Mouse (Mus musculus): Measurements from ENCODE around the gene Med12l. TPM values are rescaled to one million over a fixed set of nuclear protein-coding genes. Genes with fewer than 3 reads are reported as not detected.

Med12l gene
- total and polyA plus RNA-seq, 3 experiments, result 0.93 to 2.0 (median 1.5) TPM

GRCm38 (mm10) chr3:59204719-59205503 is 199.3 kb downstream of the Med12l start:
- no peak for DNase-seq (ENCODE audit: extremely low read depth)
- in situ Hi-C loops (cut with MboI; ENCODE audit: low pct_ligation_motif_present, low pct_unique_long_range_greater_than_20kb, low sequenced_read_pairs), result no loop called here
- H3K79me2 ChIP-seq (replicated peaks; ENCODE audit: control insufficient read depth, extremely low read depth, insufficient read depth, poor library complexity, severe bottlenecking), result no peaks in the 10 kb centered on the region
- no peak overlapping the region for H3K9ac ChIP-seq (ENCODE audit: insufficient read depth, low read depth)
- no peak for TF ChIP-seq UBTF (IDR thresholded peaks at IDR 0.05; ENCODE audit: low read depth, low read length)
- no peak for TF ChIP-seq ZNF384 (IDR thresholded peaks at IDR 0.05; ENCODE audit: low read depth, low read length)
- no peak for TF ChIP-seq POLR2A (IDR thresholded peaks at IDR 0.05; ENCODE audit: low read depth, low read length)
- TF ChIP-seq ETS1 (conservative IDR thresholded peaks at IDR 0.05; ENCODE audit: low read depth, low read length), result no peak
- no peak for TF ChIP-seq RAD21 (IDR thresholded peaks at IDR 0.05; ENCODE audit: low read depth, low read length)
- no peak for TF ChIP-seq MAZ (IDR thresholded peaks at IDR 0.05; ENCODE audit: low read depth, low read length)
- TF ChIP-seq NELFE (IDR thresholded peaks at IDR 0.05; ENCODE audit: low read depth, low read length), result no peak
- no peak for TF ChIP-seq E2F4 (IDR thresholded peaks at IDR 0.05; ENCODE audit: insufficient replicate concordance, low read depth, low read length)
- TF ChIP-seq SIN3A (IDR thresholded peaks at IDR 0.05; ENCODE audit: low read length), result no peak
- no peak for TF ChIP-seq CHD1 (IDR thresholded peaks at IDR 0.05; ENCODE audit: low read depth, low read length)
- TF ChIP-seq MEF2A (IDR thresholded peaks at IDR 0.05; ENCODE audit: borderline replicate concordance, low read depth, low read length), result no peak
- TF ChIP-seq KAT2A (IDR thresholded peaks at IDR 0.05; ENCODE audit: insufficient replicate concordance, low read length), result no peak
- no peak for TF ChIP-seq TCF12 (IDR thresholded peaks at IDR 0.05; ENCODE audit: low read depth, low read length)
- no peak for TF ChIP-seq USF1 (IDR thresholded peaks at IDR 0.05; ENCODE audit: low read depth, low read length)
- no peak for TF ChIP-seq ELF1 (IDR thresholded peaks at IDR 0.05; ENCODE audit: low read depth, low read length)
- H3K27ac ChIP-seq (ENCODE audit: insufficient read depth, low read depth), result no peak overlapping the region
- H3K4me1 ChIP-seq (ENCODE audit: control insufficient read depth in 1 of 2, insufficient read depth in 2 of 2), result peaks cover 0 to 33% of the 10 kb centered on the region in 2 experiments; a peak in 2 of 4 replicates
- H3K4me3 ChIP-seq (replicated peaks in 1 of 3; ENCODE audit: low read depth in 2 of 3, low read length in 2 of 3, poor library complexity in 1 of 3), result no peak overlapping the region
- no peaks in the 10 kb centered on the region for H3K36me3 ChIP-seq (replicated peaks in 1 of 2; ENCODE audit: control insufficient read depth in 1 of 2, insufficient read depth in 1 of 2, low read length in 1 of 2)
- H3K4me2 ChIP-seq (ENCODE audit: insufficient read depth, low read depth, poor library complexity, severe bottlenecking), result no peak overlapping the region
- H3K27me3 ChIP-seq (replicated peaks), result no peaks in the 10 kb centered on the region
- no peaks in the 10 kb centered on the region for H3K9me3 ChIP-seq (replicated peaks; ENCODE audit: low read length)
- dilution Hi-C loops (cut with MboI; ENCODE audit: extremely low pct_ligation_motif_present, extremely low pct_unique_long_range_greater_than_20kb, low sequenced_read_pairs), result no loop called here

GRCm38 (mm10) chr3:59205941-59206340 is 200.3 kb downstream of the Med12l start:
- Histone ChIP-seq H3K36me3 (replicated peaks in 1 of 2; ENCODE audit: control insufficient read depth in 1 of 2, insufficient read depth in 1 of 2, low read length in 1 of 2) (no peaks in the 10 kb centered on the region), H3K9me3 (replicated peaks; ENCODE audit: low read length) (no peaks in the 10 kb centered on the region), H3K4me3 (replicated peaks in 1 of 3; ENCODE audit: low read depth in 2 of 3, low read length in 2 of 3, poor library complexity in 1 of 3) (no peak overlapping the region), H3K27ac (ENCODE audit: insufficient read depth, low read depth) (no peak overlapping the region), H3K4me1 (ENCODE audit: control insufficient read depth in 1 of 2, insufficient read depth in 2 of 2) (peaks cover 0 to 43% of the 10 kb centered on the region in 2 experiments; a peak in 2 of 4 replicates), H3K27me3 (replicated peaks) (no peaks in the 10 kb centered on the region), H3K4me2 (ENCODE audit: insufficient read depth, low read depth, poor library complexity, severe bottlenecking) (no peak overlapping the region), H3K9ac (ENCODE audit: insufficient read depth, low read depth) (no peak overlapping the region), H3K79me2 (replicated peaks; ENCODE audit: control insufficient read depth, extremely low read depth, insufficient read depth, poor library complexity, severe bottlenecking) (no peaks in the 10 kb centered on the region)
- dilution Hi-C loops (cut with MboI; ENCODE audit: extremely low pct_ligation_motif_present, extremely low pct_unique_long_range_greater_than_20kb, low sequenced_read_pairs) (no loop called here), in situ Hi-C loops (cut with MboI; ENCODE audit: low pct_ligation_motif_present, low pct_unique_long_range_greater_than_20kb, low sequenced_read_pairs) (no loop called here)
- no peak for DNase-seq (ENCODE audit: extremely low read depth)
- TF ChIP-seq ZKSCAN1 (IDR thresholded peaks at IDR 0.05; ENCODE audit: borderline replicate concordance, low read depth, low read length) (no peak), MAZ (IDR thresholded peaks at IDR 0.05; ENCODE audit: low read depth, low read length) (no peak), CHD1 (IDR thresholded peaks at IDR 0.05; ENCODE audit: low read depth, low read length) (no peak), USF2 (conservative IDR thresholded peaks at IDR 0.05; ENCODE audit: low read depth, low read length) (no peak), ZC3H11A (IDR thresholded peaks at IDR 0.05; ENCODE audit: low read depth, low read length) (no peak), TCF12 (IDR thresholded peaks at IDR 0.05; ENCODE audit: low read depth, low read length) (no peak), ETS1 (conservative IDR thresholded peaks at IDR 0.05; ENCODE audit: low read depth, low read length) (no peak), HCFC1 (IDR thresholded peaks at IDR 0.05; ENCODE audit: low read depth, low read length) (no peak), MYC (IDR thresholded peaks at IDR 0.05; ENCODE audit: low read depth, low read length) (no peak), GABPA (IDR thresholded peaks at IDR 0.05; ENCODE audit: insufficient replicate concordance, low read depth, low read length) (no peak), EP300 (IDR thresholded peaks at IDR 0.05; ENCODE audit: low read length) (no peak), NRF1 (IDR thresholded peaks at IDR 0.05; ENCODE audit: low read depth, low read length) (no peak), RAD21 (IDR thresholded peaks at IDR 0.05; ENCODE audit: low read depth, low read length) (no peak), SMC3 (IDR thresholded peaks at IDR 0.05; ENCODE audit: low read depth, low read length) (no peak), PAX5 (IDR thresholded peaks at IDR 0.05; ENCODE audit: low read length) (no peak), UBTF (IDR thresholded peaks at IDR 0.05; ENCODE audit: low read depth, low read length) (no peak), SIN3A (IDR thresholded peaks at IDR 0.05; ENCODE audit: low read length) (no peak), TBP (conservative IDR thresholded peaks at IDR 0.05; ENCODE audit: low read depth, low read length) (no peak)
